Mouse (Mus musculus): ENCODE measurements around the gene Pbld2.

- TF ChIP-seq CTCF (IDR thresholded peaks at IDR 0.05; ENCODE audit: low read depth) (no peak), EP300 (IDR thresholded peaks at IDR 0.05; ENCODE audit: low read depth) (no peak)
These were observed 20.9 kb upstream of the Pbld2 start for GRCm38 (mm10) chr10:63003252-63003651.
